Mouse (Mus musculus) MEL (cell line): ENCODE measurements around the gene Ms4a12. TPM values are rescaled to one million over a fixed set of nuclear protein-coding genes. Genes with fewer than 3 reads are reported as not detected.
"Not testable (repeated sequence)": the region's sequence is repeated elsewhere in the genome, so short reads cannot be mapped to it uniquely, and the experiment has no call there.

ENCODE experiments used
- DNase-seq: peaks from one replicate; pipeline ENCODE4 v3.0.0; 2011; ENCODE audit warnings: low read depth, low spot score
- H3K27ac ChIP-seq: 2 replicates; pipeline ENCODE4 v1.5.1; 2012; ENCODE audit warnings: low read depth, mild to moderate bottlenecking, control low read depth, low read length, moderate library complexity; ENCODE audit not compliant: control insufficient read depth
- H3K27me3 ChIP-seq, 2 experiments: fragments of 150-350 bp in 1 of 2; sonication (generic) in 1 of 2; 2 replicates each; pipeline ENCODE4 v1.6.1; 2012; ENCODE audit warnings: low read length in 2 of 2, mild to moderate bottlenecking in 2 of 2, improper control_type of control experiment in 1 of 2, moderate library complexity in 1 of 2; ENCODE audit not compliant: insufficient read depth in 2 of 2, control insufficient read depth in 1 of 2
- H3K36me3 ChIP-seq, 2 experiments: 2 replicates each; pipeline ENCODE4 v1.6.1; 2012 to 2014; ENCODE audit warnings: low read length in 2 of 2, improper control_type of control experiment in 1 of 2, inconsistent platforms in 1 of 2, mild to moderate bottlenecking in 1 of 2; ENCODE audit not compliant: insufficient read depth in 2 of 2, control insufficient read depth in 1 of 2
- H3K4me1 ChIP-seq, 2 experiments: fragments of 150-350 bp in 1 of 2; sonication (generic) in 1 of 2; 2 replicates each; pipeline ENCODE4 v1.6.1; 2012; ENCODE audit warnings: low read length in 2 of 2, improper control_type of control experiment in 1 of 2, mild to moderate bottlenecking in 1 of 2; ENCODE audit not compliant: insufficient read depth in 2 of 2, control insufficient read depth in 1 of 2
- H3K4me3 ChIP-seq, 2 experiments: fragments of 150-350 bp in 1 of 2; sonication (generic) in 1 of 2; 2 replicates each; pipeline ENCODE4 v1.5.1; 2012; ENCODE audit warnings: low read depth in 2 of 2, low read length in 2 of 2, mild to moderate bottlenecking in 2 of 2, moderate library complexity in 2 of 2, control low read depth in 1 of 2, improper control_type of control experiment in 1 of 2; ENCODE audit not compliant: control insufficient read depth in 1 of 2, insufficient read depth in 1 of 2
- H3K79me2 ChIP-seq: 2 replicates; pipeline ENCODE4 v1.6.1; 2012; ENCODE audit warnings: mild to moderate bottlenecking, low read length, moderate library complexity; ENCODE audit not compliant: control insufficient read depth, poor library complexity, insufficient read depth
- H3K9ac ChIP-seq: 2 replicates; pipeline ENCODE4 v1.6.1; 2012; ENCODE audit warnings: low read depth, mild to moderate bottlenecking, control low read depth, low read length, moderate library complexity; ENCODE audit not compliant: control insufficient read depth, poor library complexity, severe bottlenecking
- H3K9me3 ChIP-seq: fragments of 150-350 bp; sonication (generic); replicated peaks from 2 replicates; pipeline ENCODE4 v1.6.1; 2012; ENCODE audit warnings: mild to moderate bottlenecking, low read length, improper control_type of control experiment, moderate library complexity; ENCODE audit not compliant: insufficient read depth
- CHD2 ChIP-seq: IDR thresholded peaks from 2 replicates; pipeline ENCODE4 v1.6.1; 2011; ENCODE audit warnings: low read length, improper control_type of control experiment
- EP300 ChIP-seq, 2 experiments: IDR thresholded peaks; 2 replicates each; pipeline ENCODE4 v1.6.1; 2011; ENCODE audit warnings: improper control_type of control experiment in 2 of 2, low read length in 2 of 2, low read depth in 1 of 2, mild to moderate bottlenecking in 1 of 2
- GATA1 ChIP-seq: IDR thresholded peaks from 2 replicates; pipeline ENCODE4 v1.6.1; 2011; ENCODE audit warnings: low read depth, low read length, improper control_type of control experiment
- MAFK ChIP-seq: IDR thresholded peaks from 2 replicates; pipeline ENCODE4 v1.6.1; 2011; ENCODE audit warnings: low read depth, mild to moderate bottlenecking, low read length, improper control_type of control experiment, borderline replicate concordance
- MAZ ChIP-seq: IDR thresholded peaks from 2 replicates; pipeline ENCODE4 v1.6.1; 2012; ENCODE audit warnings: low read depth, mild to moderate bottlenecking, inconsistent platforms, low read length, improper control_type of control experiment
- MEF2A ChIP-seq: IDR thresholded peaks from 2 replicates; pipeline ENCODE4 v1.6.1; 2014; ENCODE audit warnings: low read depth, mild to moderate bottlenecking, inconsistent platforms, low read length, improper control_type of control experiment; ENCODE audit not compliant: poor library complexity, insufficient replicate concordance, severe bottlenecking; ENCODE audit errors: extremely low read depth
- NELFE ChIP-seq: IDR thresholded peaks from 2 replicates; pipeline ENCODE4 v1.6.1; 2011; ENCODE audit warnings: low read depth, low read length, improper control_type of control experiment
- POLR2AphosphoS5 ChIP-seq: IDR thresholded peaks from 2 replicates; pipeline ENCODE4 v1.6.1; 2012; ENCODE audit warnings: low read depth, borderline replicate concordance, mild to moderate bottlenecking, inconsistent platforms, low read length, moderate library complexity, mixed read lengths
- SIN3A ChIP-seq: IDR thresholded peaks from 2 replicates; pipeline ENCODE4 v1.6.1; 2012; ENCODE audit warnings: low read length, improper control_type of control experiment, inconsistent platforms
- ZC3H11A ChIP-seq: IDR thresholded peaks from 2 replicates; pipeline ENCODE4 v1.6.1; 2012; ENCODE audit warnings: low read depth, mild to moderate bottlenecking, inconsistent platforms, low read length, improper control_type of control experiment
- polyA plus RNA-seq, 2 experiments: library from polyadenylated mRNA; stranded (reverse) in 1 of 2; unstranded in 1 of 2; fragments of >175 nt in 1 of 2; fragments of >200 nt in 1 of 2; gene quantifications; 2 replicates each; pipeline versions ENCODE4 v1.2.1 to v1.2.4; 2012; ENCODE audit warnings: low replicate concordance in 2 of 2, low read depth in 1 of 2; ENCODE audit not compliant: insufficient read length in 2 of 2, insufficient read depth in 1 of 2, missing spikeins in 1 of 2
- total RNA-seq: library from RNA; depleted of rRNA; stranded (reverse); fragments of 300-350 nt; gene quantifications from 2 replicates; pipeline ENCODE4 v1.2.3, GENCODE M21; 2012

The Ms4a12 gene
- total and polyA plus RNA-seq, 3 experiments, result not detected

- no peaks in the 10 kb centered on the region for H3K79me2 ChIP-seq
- TF ChIP-seq MAZ (no peak), CHD2 (no peak), EP300 (IDR thresholded peaks at IDR 0.05; ENCODE audit: low read depth in 1 of 2, low read length in 2 of 2) (no peak)
- no peaks in the 10 kb centered on the region for H3K4me1 ChIP-seq
- no peak overlapping the region for H3K9ac ChIP-seq
- H3K36me3 ChIP-seq, result no peaks in the 10 kb centered on the region
- H3K27ac ChIP-seq, result no peak overlapping the region
- no peaks in the 10 kb centered on the region for H3K9me3 ChIP-seq
- H3K27me3 ChIP-seq, result no peaks in the 10 kb centered on the region
- H3K4me3 ChIP-seq, result no peak overlapping the region
- no peak for DNase-seq
Observed at GRCm38 (mm10) chr19:11264602-11265185, 32.4 kb upstream of the Ms4a12 start.

- H3K4me1 ChIP-seq, result no peaks in the 10 kb centered on the region
- TF ChIP-seq GATA1, result no peak
- TF ChIP-seq CHD2, result no peak
- TF ChIP-seq MEF2A, result no peak
- no peak for TF ChIP-seq MAFK
- TF ChIP-seq ZC3H11A, result no peak
- no peak for TF ChIP-seq SIN3A
- TF ChIP-seq NELFE, result no peak
- no peak for TF ChIP-seq POLR2AphosphoS5
- H3K4me3 ChIP-seq, result no peak overlapping the region
- DNase-seq, result no peak
- no peaks in the 10 kb centered on the region for H3K79me2 ChIP-seq
- H3K27me3 ChIP-seq, result no peaks in the 10 kb centered on the region
- no peak overlapping the region for H3K9ac ChIP-seq
- no peaks in the 10 kb centered on the region for H3K9me3 ChIP-seq
- no peaks in the 10 kb centered on the region for H3K36me3 ChIP-seq
- H3K27ac ChIP-seq, result no peak overlapping the region
Observed at GRCm38 (mm10) chr19:11263549-11263948, 31.3 kb upstream of the Ms4a12 start.

GRCm38 (mm10) chr19:11262932-11263331 lies 30.7 kb upstream of the Ms4a12 start:
- DNase-seq, H3K27me3 ChIP-seq, H3K27ac ChIP-seq, H3K4me3 ChIP-seq, H3K36me3 ChIP-seq, H3K9ac ChIP-seq, H3K9me3 ChIP-seq, H3K4me1 ChIP-seq, H3K79me2 ChIP-seq: not testable (repeated sequence)
